In genomic region chr1:167644866-167645537, GRCm38 (mm10) we compare ENCODE assay signal across 7 mouse cellular contexts. TPM values are rescaled to one million over a fixed set of nuclear protein-coding genes. Genes with fewer than 3 reads are reported as not detected.
DNase-seq lines count a peak whose midpoint lies in the region; ATAC-seq and TF ChIP-seq lines count a peak whose summit lies in the region.

No protein-coding gene starts in this region.

- H3ac ChIP-seq in myocyte (ENCODE audit: control insufficient read depth, insufficient read length) = no peak overlapping the region

- H3K27ac ChIP-seq in embryonic facial prominence, embryonic 10.5 days (replicated peaks) = no peak overlapping the region
- H3K27ac ChIP-seq in limb, embryonic 12.5 days = no peak overlapping the region
- H3K27ac ChIP-seq in stomach, embryonic 14.5 days (ENCODE audit: low read length) = no peak overlapping the region

- no peaks in the 10 kb centered on the region for H3K9me3 ChIP-seq in embryonic facial prominence, embryonic 10.5 days
- H3K9me3 ChIP-seq in limb, embryonic 12.5 days = no peaks in the 10 kb centered on the region
- no peaks in the 10 kb centered on the region for H3K9me3 ChIP-seq in stomach, embryonic 14.5 days (ENCODE audit: control insufficient read depth, low read depth, low read length)

- peaks cover 19% of the 10 kb centered on the region for H3K4me1 ChIP-seq in embryonic facial prominence, embryonic 10.5 days
- peaks cover 17% of the 10 kb centered on the region for H3K4me1 ChIP-seq in limb, embryonic 12.5 days (replicated peaks)
- no peaks in the 10 kb centered on the region for H3K4me1 ChIP-seq in stomach, embryonic 14.5 days (ENCODE audit: control insufficient read depth, insufficient read depth, low read length)

- TF ChIP-seq POLR2A in myocyte (IDR thresholded peaks at IDR 0.05; ENCODE audit: insufficient read length, low read depth) = no peak

- H3K27me3 ChIP-seq in embryonic facial prominence, embryonic 10.5 days (replicated peaks; ENCODE audit: low read depth, poor library complexity, severe bottlenecking) = peaks cover 26% of the 10 kb centered on the region
- H3K27me3 ChIP-seq in limb, embryonic 12.5 days = peaks cover 41% of the 10 kb centered on the region
- H3K27me3 ChIP-seq in myocyte (ENCODE audit: control insufficient read depth, insufficient read depth, insufficient read length) = peaks cover 11% of the 10 kb centered on the region
- H3K27me3 ChIP-seq in stomach, embryonic 14.5 days (ENCODE audit: control insufficient read depth, insufficient read depth, low read length) = no peaks in the 10 kb centered on the region

- H3K36me3 ChIP-seq in embryonic facial prominence, embryonic 10.5 days (replicated peaks) = no peaks in the 10 kb centered on the region
- no peaks in the 10 kb centered on the region for H3K36me3 ChIP-seq in limb, embryonic 12.5 days
- H3K36me3 ChIP-seq in myocyte (ENCODE audit: control insufficient read depth, insufficient read depth) = no peaks in the 10 kb centered on the region
- no peaks in the 10 kb centered on the region for H3K36me3 ChIP-seq in stomach, embryonic 14.5 days (ENCODE audit: control insufficient read depth, insufficient read depth, low read length)

- peak overlapping the region; percentile 35 for H3K4me2 ChIP-seq in limb, embryonic 12.5 days
- peak overlapping the region; percentile 1 for H3K4me2 ChIP-seq in myocyte (ENCODE audit: low read depth)
- no peak overlapping the region; the same call in 1 of the 2 replicates for H3K4me2 ChIP-seq in stomach, embryonic 14.5 days (replicated peaks; ENCODE audit: low read depth, low read length)

- DNase-seq in adrenal gland, postnatal 4 days (ENCODE audit: low spot score in 2 of 2) = peak; percentile 60 to 67
- peak; percentile 88 for DNase-seq in embryonic facial prominence, embryonic 10.5 days (ENCODE audit: low spot score)
- DNase-seq in kidney, adult 9 months = peak; percentile 81

- H3K79me2 ChIP-seq in myocyte (ENCODE audit: control insufficient read depth, insufficient read depth) = no peaks in the 10 kb centered on the region

- no peak overlapping the region for H3K4me3 ChIP-seq in embryonic facial prominence, embryonic 10.5 days
- no peak overlapping the region for H3K4me3 ChIP-seq in limb, embryonic 12.5 days (replicated peaks)
- no peak overlapping the region for H3K4me3 ChIP-seq in myocyte
- H3K4me3 ChIP-seq in stomach, embryonic 14.5 days (ENCODE audit: low read depth, low read length) = no peak overlapping the region

- no peak overlapping the region for H3K9ac ChIP-seq in limb, embryonic 12.5 days (replicated peaks)
- no peak overlapping the region for H3K9ac ChIP-seq in stomach, embryonic 14.5 days (replicated peaks; ENCODE audit: low read depth, low read length)

- WGBS in embryonic facial prominence, embryonic 10.5 days = 17% methylated on average over 16 of the region's 16 CpGs
- 19% methylated on average over 16 of the region's 16 CpGs for WGBS in limb, embryonic 12.5 days
- WGBS in stomach, embryonic 14.5 days = 19% methylated on average over 16 of the region's 16 CpGs

- ATAC-seq in granulocyte monocyte progenitor cell, adult 5-6 weeks (replicated peaks; ENCODE audit: poor library complexity, severe bottlenecking) = peak; percentile 95
- peak; percentile 43 for ATAC-seq in limb, embryonic 12.5 days (ENCODE audit: insufficient number of reproducible peaks, insufficient read depth, low FRiP score, low TSS enrichment, low read depth)
- ATAC-seq in stomach, embryonic 14.5 days (ENCODE audit: insufficient number of reproducible peaks, insufficient read depth, low FRiP score, low read depth) = peak; percentile 75; the same call in 1 of the 2 replicates

TF ChIP-seq in myocyte, 11 proteins besides CTCF, POLR2A, EP300 and RAD21:
- TF ChIP-seq SRF (IDR thresholded peaks at IDR 0.05; ENCODE audit: control insufficient read depth, insufficient read length, low read depth) (peak; percentile 10), MYOD1 (IDR thresholded peaks at IDR 0.05; ENCODE audit: control insufficient read depth in 1 of 3, insufficient read length in 2 of 3, low read depth in 2 of 3) (peak in 2 of 3 experiments; percentile 56 to 63), USF1 (IDR thresholded peaks at IDR 0.05; ENCODE audit: low read depth) (no peak), MYOG (IDR thresholded peaks at IDR 0.05; ENCODE audit: control insufficient read depth in 1 of 3, insufficient read depth in 1 of 3, insufficient read length in 2 of 3, low read depth in 2 of 3) (peak in 1 of 3 experiments; percentile 25), REST (IDR thresholded peaks at IDR 0.05; ENCODE audit: insufficient read depth, insufficient read length) (no peak)

RNA-seq across cellular contexts. Expression of gene Lmx1a, which starts 44.0 kb away (rescaled TPM):
- total RNA-seq in adrenal gland, postnatal 4 days (2021) = under 1 TPM in 1 of 2 experiments, not detected in 1; 0.08 TPM
- polyA plus RNA-seq in embryonic facial prominence, embryonic 10.5 days (2016; fragmentation: Nextera tagmentation; extraction: Ambion mirVana) = 2.6 and 4.9 TPM in 2 replicates
- not detected in 2 replicates for total RNA-seq in granulocyte monocyte progenitor cell, adult 5-6 weeks (2014; fragmentation: Nextera tagmentation)
- not detected in 2 replicates for total RNA-seq in granulocyte monocyte progenitor cell, adult 5-6 weeks (2017)
- polyA plus RNA-seq in limb, embryonic 12.5 days (2016; fragmentation: Nextera tagmentation; extraction: Ambion mirVana) = 0.84 and 0.88 TPM in 2 replicates
- polyA plus RNA-seq in myocyte (2012; fragmentation: generic; extraction: Trizol) = not detected
- 0.10 TPM in 1 of 2 replicates, not detected in the other for polyA plus RNA-seq in stomach, embryonic 14.5 days (2014; fragmentation: Nextera tagmentation; extraction: Ambion mirVana)

RNA-seq across cellular contexts. Expression of gene Rxrg, which starts 46.8 kb away (rescaled TPM):
- total RNA-seq in adrenal gland, postnatal 4 days (2021) = 1 to 10 TPM; 5.8 to 9.2 TPM
- 3.6 and 4.0 TPM in 2 replicates for polyA plus RNA-seq in embryonic facial prominence, embryonic 10.5 days (2016; fragmentation: Nextera tagmentation; extraction: Ambion mirVana)
- total RNA-seq in granulocyte monocyte progenitor cell, adult 5-6 weeks (2014; fragmentation: Nextera tagmentation) = not detected in 2 replicates
- not detected in 2 replicates for total RNA-seq in granulocyte monocyte progenitor cell, adult 5-6 weeks (2017)
- polyA plus RNA-seq in limb, embryonic 12.5 days (2016; fragmentation: Nextera tagmentation; extraction: Ambion mirVana) = 14.2 and 14.4 TPM in 2 replicates
- polyA plus RNA-seq in myocyte (2012; fragmentation: generic; extraction: Trizol) = 0.07 TPM
- 2.3 and 2.5 TPM in 2 replicates for polyA plus RNA-seq in stomach, embryonic 14.5 days (2014; fragmentation: Nextera tagmentation; extraction: Ambion mirVana)

Comparison
In these comparisons a context has a peak if more than half of its experiments do, and no peak if none do; other contexts are left out.
1. ATAC-seq: peak in every context shown above with its lines; median percentile 95 in granulocyte monocyte progenitor cell, adult 5-6 weeks; 75 in stomach, embryonic 14.5 days; 43 in limb, embryonic 12.5 days.